Mouse (Mus musculus) urinary bladder, adult 18-20 months (tissue): ENCODE measurements around the gene Hmgb4.

Experiments used
- DNase-seq, 2 experiments: peaks; one replicate each; pipeline ENCODE4 v3.0.0; 2022; ENCODE audit warnings: low spot score in 2 of 2, mixed read lengths in 2 of 2

Gene Hmgb4

DNA sequence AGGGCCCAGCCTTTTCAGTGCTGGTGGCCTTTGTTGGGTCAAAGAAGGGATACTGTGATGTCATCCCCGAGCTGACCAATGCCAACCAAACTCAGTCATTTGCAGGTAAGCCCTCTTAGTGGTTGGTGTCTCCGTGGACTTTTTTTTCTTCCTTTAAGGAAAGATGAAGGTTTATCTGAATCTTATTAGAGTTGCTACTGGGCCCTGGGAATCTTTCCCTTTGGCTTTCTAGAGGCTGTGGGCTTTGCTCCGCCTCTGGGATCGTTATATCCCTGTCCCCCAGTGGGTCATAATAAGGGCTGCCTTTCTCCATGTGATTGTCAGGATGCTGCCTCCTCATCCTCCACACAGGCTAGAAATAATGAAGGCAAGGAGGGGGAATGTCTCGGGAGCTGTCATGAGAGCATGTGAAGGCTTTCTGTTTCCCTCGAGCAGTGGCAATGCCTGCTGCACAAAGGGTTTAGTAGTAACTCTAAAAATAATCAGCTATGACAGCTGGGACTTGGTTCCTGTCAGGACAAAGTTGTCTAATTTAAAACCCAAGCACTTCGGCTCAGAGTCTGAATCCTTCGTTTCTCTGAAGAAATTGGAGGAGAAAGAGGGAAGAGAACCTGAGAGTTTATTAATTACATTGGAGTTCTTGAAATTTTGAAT, at the start of gene Hmgb4:
Hmgb4 (minus strand) TSS at position 51 of the 654 bp plus-strand sequence.
- no peak for DNase-seq

DNA sequence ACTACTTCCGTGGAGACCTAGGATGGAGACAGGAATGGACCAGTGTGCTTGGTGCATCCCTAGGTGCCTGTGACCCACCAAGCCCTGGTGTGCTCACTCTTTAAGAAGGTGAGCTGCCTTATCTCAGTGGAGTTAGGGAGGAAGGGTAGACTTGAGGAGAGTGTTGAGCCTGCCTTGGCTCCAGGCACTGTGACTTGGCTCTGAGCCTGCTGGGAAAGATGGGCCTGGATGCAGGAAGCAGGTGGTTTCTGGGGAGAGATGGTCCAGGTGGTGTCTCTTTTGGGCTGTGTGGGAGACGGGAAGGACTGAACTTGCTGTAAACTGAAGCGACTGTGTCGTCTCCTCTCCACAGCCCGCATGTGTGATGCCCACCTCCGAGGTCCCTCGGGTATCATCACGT, 45.3 kb upstream of the Hmgb4 start:
- DNase-seq, result no peak

DNA sequence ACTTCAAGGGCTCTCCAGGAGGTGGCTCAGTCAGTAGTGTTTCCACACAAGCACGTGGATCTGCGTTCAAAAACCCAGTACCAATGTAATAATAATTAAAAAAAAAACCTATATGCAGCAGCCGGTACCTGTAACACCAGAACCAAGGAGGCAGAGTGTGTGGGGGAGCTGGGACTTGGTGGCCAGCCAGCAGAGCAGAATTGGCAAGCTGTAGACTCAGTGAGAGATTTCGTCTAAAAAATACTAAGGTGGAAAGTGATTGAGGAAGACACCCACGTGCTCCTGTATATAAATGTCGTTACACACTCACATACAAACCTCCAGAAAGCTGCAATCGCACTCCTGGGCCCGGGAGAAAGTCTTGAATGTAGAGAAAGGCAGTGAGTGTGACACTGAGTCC, 43.3 kb upstream of the Hmgb4 start:
- no peak for DNase-seq

DNA sequence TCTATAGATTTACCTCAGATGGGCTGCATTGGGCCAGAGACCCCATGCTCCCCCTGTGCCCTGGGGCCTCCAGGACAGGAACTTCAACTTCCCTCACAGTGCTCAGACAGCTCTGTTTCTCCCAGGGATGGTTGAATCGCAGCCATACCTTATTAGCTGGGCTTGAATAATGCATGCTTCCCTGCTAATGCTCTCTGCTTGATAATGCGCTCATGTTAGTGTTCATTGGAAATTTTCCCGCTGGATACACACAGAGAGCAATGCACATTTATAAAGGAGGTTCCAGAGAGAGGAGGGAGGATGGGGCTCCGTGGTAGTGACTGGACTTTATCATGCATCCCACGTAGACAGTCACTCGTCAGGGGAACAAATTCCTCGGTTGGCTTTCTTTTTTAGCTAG, 27.3 kb upstream of the Hmgb4 start:
- DNase-seq, result no peak

DNA sequence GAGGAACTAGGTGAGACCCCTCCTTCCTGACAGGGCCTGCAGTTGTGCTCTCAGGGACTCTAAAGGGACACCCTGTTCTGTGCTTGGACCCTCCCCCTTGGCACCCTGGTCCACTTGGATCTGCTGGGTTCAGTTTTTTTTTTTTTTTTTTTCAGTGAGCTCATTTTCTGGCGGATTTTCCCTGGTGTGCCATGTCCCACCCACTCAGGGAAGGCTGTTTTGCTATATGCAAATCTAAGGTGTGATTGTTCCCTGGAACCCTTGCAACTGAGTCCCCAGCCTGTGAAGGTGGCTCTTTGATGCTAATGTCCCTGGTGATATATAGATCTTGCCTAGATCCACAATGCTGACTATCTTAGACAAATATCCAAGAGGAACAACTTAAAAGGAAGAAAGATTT, 24.3 kb upstream of the Hmgb4 start:
- DNase-seq, result no peak

DNA sequence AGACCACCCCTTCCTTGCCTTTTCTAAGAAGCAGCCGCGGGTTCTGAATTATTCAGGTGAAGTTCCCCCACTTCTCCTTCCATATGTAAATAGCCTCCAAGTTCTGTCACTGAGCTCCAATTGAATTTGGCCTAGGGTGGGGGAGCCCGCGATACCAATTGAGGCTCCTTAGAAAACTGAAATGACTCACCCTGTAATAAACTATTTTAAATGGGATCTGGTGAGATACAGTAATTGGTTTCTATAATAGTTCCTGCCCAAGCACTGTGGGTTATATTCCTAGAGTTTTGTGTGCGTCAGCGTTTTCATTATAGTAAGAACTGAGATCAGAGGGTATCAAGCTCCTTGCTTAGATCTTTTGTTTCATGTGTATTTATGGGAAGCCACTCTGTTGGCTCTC, 14.8 kb upstream of the Hmgb4 start:
- no peak for DNase-seq

DNA sequence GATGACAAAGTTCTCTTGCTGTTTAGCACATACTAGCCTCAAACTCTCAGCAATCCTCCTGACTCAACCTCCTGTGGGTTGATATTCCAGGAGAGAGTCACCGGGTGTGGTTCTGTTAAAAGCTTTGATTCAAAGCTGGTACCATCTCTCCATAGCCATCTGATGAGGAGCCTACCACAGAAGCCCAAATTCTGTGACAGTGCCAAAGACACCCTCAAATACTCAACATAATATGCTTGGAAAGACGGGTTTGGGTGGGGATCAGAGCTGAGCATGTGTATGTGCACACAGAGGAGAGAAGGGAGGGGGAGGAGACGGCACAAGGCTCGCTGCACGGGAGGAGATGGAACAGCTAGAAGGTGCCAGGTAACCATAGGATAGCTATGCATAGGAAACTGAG, 14.4 kb upstream of the Hmgb4 start:
- no peak for DNase-seq

DNA sequence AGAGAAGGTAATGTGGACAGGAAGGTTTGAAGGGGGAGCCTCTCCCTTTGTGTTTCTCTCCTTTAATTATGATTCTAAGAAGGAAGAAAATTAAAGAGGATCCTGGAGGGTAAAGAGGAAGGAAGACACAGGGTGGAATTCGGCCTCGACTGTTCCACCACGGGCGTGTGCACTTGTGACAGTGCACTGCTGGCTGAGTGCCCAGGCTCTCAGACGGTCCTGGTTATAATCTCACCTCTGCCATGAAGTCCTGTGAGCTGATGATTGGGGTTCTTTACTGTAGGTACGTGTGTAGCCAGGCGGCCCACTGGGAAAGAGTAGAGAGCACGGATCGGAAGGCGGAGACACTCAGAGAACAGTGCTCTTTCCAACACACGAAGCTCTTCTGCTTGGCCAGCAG, 12.4 kb upstream of the Hmgb4 start:
- no peak for DNase-seq

DNA sequence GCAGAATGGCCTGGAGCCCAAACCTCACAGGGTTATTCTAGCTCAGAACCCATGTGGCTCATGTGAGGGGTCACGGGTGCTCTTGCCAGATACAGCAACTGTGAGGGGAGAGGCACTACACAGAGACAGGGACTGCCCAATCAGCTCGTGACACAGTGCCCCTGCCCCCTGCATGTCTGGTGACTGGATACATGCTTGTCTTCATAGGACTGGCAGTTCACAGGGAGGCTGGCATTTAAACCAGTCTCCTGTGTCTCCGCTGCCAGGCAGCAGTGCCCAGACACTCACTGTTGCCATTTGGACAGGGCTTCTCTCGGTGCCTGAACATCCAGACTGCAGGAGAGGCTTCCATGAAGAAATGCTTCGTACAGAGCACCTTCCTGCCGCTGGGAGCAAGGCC, 11.7 kb upstream of the Hmgb4 start:
- no peak for DNase-seq

DNA sequence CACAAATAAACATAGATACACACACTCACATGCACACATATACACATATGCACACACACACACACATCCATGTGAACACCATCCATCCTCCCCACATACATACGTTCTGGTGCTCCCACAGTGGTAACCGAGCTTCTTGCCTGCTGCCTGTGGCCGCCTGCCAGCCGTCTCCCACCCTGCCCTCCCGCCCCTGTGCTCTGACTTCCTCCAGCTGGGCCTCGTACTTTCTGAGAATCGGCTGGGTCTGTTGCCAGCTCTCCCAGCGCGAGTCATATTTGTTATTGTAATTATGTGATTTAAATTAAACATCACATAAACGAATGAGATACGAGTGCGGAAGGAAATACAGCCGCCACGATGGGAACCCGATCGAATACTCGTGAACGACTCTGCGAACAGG, 10.2 kb upstream of the Hmgb4 start:
- no peak for DNase-seq

DNA sequence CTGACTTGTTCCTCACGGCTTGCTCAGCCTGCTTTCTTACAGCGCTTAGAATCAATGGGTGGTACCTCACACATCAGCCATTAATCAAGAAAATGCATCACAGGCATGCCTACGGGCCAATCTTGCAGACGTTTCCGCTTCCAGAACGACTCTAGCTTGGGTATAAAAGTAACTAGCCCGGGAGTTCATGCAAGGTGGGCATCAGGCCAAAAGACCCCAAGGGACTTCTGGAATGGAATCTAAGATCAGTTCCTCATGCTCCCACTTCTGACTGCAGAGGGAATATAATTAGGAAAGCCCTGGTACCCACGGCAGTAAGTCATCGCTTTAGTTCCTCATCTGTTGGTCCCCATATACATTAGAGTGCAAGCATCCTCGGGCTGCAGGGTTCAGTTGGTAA, 9.4 kb upstream of the Hmgb4 start:
- no peak for DNase-seq

DNA sequence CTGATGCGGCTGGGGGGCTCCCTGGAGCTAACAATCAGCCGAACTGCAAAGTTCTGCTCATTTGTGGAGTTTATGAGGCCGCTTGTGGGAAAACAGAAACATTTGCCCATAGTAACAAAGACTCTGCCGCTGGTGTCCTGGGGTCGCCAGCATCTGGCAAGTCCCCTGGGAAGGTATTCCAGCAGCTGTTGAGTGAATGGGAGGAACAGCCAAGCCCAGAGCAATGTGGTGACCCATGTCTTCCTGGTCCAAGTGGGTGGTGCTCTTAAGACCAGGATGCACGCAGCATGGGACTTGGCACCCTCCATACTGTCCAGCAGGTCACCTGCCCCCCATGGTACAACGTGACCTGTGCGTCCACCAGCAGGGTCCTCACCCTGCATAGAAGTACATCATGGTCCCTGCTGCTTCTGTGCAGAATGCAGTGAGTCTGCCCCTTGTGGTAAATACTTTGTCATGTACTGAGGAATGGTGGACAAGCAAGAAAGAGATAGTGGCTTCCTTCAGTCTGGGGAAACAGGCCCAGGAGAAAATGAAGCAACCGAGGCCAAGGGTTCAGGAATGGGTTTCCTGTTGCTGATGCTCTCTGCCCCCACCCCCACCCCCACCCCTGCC, 8.6 kb upstream of the Hmgb4 start:
- no peak for DNase-seq

DNA sequence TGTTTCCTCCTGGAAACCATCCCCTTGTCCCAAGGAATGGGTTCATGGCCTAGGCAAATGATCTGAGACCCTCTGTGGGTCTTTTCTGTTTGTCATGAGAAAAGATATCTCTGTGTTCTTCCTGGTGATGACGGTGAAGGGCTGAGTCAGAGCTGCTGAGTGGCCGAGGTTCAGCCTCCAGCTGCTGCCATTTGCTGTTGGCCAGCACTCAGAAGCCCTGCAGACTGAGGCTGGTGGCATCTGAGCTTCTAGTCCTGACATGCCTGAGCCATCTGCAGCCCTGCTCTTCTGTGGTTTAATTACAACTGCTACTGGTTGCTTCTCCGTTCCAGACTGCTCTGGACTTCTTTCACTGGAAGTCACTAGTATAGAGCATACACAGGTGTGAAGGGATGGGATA, 4.6 kb upstream of the Hmgb4 start:
- no peak for DNase-seq

DNA sequence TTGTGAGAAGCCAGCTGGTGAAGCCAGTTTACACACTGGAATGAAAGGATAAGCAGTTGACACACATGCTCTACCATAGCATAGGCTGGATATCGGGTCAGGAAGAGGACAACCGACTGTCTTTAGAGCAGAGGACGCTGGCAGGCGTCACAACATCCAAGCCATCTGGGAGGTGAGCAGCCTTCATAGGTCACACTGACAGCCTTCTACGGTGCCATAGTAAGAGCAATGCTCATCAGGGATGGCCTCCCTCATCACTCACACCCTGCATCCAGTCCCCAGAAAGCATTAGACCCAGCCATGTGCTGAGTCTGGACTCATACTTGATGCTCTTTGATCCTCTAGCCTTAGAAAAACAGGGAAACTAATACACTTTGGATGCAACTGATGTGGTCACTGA, 3.7 kb upstream of the Hmgb4 start:
- DNase-seq, result no peak

DNA sequence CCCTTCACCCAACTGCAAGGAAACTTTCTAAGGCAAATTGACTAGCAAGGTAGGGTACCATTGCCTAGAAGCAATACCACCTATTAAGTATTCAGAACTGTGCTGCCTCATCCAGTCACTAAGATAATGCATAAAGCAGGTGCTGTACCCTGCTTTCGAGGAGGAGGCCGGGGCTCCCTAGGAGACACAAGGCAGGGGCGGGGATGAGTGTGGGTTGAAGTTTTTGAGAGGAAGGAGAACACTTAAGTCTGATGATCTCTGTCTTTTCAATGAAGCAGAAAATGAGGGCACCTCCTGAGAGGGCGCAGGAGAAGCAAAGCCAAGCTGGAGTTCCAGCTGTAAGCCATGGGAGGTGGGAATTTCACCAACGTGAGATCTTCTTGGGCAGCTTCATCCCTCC, 1.5 kb downstream of the Hmgb4 start:
- DNase-seq, result no peak

DNA sequence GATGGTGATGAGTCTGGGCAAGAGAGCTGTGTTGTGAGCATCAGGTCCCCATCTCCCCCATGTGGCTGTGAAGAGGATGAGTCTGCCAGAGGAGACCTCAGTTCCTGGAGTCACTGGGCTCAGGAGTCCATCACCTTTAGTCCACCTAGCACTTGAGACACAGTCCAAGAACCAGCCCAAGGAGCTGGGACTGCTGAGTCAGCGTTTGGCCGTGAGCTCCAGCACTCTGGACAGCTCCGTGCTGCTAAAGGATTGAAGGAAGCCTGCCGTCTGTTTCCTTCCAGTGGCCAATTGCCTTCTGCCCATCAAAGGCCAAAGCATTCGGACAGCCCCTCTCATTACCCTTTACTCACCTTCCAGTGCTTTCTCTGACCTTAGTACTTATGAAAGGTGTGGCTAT, 12.1 kb downstream of the Hmgb4 start:
- DNase-seq, result peak in 1 of 2 experiments; percentile 4

DNA sequence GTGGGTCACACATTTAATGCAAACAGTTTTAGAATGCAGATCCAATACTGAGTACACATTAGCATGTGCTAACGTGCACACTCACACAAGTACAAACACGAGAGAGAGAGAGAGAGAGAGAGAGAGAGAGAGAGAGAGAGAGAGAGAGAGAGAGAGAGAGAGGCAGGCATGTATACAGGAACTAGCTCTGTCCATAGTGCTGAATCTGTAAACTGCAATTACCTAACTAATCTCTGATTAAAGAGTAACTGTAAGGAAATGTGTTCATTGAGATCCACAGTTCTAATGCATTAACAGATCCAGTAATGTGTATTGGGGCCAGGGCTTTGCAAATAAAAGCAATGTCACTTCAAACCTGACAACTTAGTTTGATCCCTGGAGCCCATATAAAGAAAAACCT, 15.6 kb downstream of the Hmgb4 start:
- DNase-seq, result no peak

DNA sequence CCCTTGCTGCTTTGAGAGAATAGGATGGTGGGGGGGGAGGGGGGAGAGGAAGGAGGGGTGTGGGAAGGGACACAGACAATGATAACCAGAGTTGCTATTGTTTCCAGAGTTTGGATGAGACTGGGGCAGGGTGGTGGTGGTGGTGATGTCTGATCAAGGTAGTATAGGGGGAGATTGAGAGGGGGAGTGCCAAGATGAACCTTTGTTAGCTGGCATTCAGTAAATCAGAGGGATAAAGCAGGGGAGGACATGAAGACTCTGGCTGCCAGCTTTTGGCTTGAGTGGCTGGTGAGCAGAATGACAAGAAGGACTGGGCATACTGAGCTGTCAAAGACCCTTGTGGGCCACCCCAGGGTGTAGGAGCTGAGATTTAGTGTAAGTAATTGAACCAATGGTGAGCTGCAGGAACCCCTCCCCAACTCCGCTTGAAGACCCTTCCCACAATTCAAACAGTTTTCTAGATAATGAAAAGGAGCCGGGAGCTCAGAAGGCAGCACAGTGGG, 18.9 kb downstream of the Hmgb4 start:
- DNase-seq, result no peak

DNA sequence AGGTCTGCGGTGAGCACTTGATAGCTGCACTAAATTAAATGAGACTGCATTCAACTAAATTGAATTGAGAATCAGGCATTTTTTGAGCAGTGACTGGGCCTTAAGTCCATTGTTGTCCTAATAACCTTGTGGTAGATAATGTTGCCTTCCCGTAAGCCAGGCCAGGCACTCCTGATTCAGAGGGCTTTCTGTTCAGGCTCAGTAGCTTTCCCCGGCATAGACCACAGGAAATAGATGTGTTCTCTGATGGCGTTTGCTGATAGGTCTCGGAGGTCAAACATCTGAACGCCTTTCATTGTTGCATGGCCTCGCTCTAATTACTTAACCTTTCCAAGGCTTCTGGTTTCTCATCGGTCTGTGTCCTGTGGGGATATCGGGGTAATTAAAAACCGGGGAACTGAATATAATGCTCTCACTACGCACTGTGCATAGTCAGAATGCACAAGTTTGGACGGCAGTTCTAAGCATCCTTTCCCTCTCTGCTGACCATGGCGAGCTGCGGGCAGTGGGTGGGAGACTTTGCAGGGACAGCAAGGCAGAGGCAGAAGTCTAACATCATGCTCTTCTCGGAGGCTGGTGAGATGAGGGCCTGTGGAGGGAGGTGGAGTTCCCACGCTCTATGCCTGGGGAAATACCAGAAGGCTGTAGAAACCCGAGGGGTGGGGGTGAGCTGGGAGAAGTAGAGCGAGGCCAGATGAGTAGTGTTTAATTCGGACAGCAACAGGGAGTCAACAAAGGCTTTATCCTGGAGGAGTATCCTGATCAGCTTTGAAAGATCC, 19.5 kb downstream of the Hmgb4 start:
- no peak for DNase-seq

DNA sequence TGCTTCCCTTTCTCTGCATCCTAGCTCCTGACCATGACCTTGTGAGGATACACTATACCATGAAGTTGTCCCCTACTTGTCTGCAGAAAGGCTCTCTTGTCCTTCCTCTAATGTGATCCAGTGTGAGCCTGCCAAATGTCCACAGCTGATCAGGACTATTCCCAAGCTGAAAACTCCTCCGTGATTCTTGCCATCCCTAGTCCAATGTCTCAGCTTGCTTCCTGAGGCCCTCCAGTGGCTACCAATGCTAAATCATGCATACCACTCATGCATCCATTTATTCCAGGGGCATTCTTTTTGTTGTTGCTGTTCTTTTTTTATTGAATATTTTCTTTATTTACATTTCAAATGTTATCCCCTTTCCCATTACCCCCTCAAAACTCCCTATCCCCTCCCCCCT, 21.6 kb downstream of the Hmgb4 start:
- no peak for DNase-seq

DNA sequence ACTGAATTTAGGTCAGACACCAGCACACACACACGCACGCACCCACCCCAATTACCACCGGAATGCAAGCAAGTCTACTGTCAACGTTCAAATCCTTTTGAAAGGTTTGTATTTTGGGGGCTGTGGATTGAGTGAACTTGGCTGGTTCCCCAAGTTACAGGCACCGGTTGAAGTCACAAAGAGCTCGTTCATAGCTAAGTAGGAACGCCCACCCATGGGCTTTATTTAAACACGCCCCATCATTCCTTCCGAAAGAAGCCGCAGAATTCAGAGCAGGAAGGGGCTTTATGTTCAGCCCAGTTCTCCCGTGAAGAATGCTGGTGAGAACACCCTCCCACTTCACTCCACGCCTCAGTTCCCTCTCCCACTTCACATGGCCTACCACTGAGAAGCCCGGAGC, 27.3 kb downstream of the Hmgb4 start:
- no peak for DNase-seq

DNA sequence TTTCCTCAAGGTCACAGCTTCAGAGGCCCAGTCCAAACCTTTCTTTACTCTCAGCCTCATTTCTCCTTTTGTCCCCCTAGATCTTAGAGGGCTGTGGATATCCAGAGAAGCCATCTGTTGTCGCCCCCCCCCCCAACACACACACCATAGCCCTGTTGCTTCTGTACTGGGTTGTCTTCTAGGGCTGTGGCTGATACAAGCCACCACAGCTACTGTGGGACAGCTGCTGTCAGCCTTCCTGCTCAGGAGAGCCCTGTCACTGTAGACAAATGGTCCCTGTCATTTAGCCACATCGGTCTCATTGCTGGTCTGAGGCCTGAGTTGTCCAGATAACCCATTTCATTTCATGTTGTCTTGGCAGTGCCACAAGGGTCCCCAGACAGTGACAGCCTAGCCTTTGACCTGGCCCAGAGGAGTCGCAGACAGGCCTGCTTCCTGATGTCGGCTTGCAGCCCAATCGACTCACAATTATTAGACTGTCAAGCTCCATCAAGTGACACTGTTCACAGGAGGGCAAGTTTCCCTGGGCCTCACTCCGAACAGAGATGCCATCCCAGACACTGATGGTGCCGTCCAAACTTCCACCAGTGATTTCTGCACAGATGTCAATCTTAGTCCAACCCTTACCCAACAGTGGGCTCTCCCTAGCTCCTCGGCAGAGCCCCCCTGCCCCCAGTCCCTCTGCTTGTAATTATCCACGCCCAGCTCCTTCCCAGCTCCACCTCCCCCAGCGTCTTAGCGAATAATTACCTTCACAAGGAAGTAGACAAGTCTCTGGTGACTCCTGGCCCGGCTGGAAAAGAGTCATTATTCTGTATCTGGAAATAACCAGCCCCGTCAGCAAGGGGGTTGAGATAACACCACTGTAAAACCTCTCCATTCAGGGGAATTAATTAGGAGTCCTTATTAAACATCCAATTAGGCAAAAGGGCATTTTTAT, 33.1 kb downstream of the Hmgb4 start:
- no peak for DNase-seq
